Mouse (Mus musculus) liver, embryonic 14.5 days (tissue): ENCODE measurements around the gene Castor1.

Source experiments
- CTCF ChIP-seq: IDR thresholded peaks from 2 replicates; pipeline ENCODE4 v1.5.1; 2016; ENCODE audit warnings: antibody characterized with exemption, low read depth, control low read depth
- EP300 ChIP-seq: IDR thresholded peaks from 2 replicates; pipeline ENCODE4 v1.6.1; 2016; ENCODE audit warnings: antibody characterized with exemption, low read depth

GRCm38 (mm10) chr11:4222046-4222950 lies 4.3 kb downstream of the Castor1 start:
- no peak for TF ChIP-seq CTCF
- no peak for TF ChIP-seq EP300
